15 mouse cellular contexts compared by ENCODE assay signal in genomic region chr1:29509615-29510131, GRCm38 (mm10).
"Had no signal": no experiment of that assay in that cellular context is flagged by ENCODE, and none has a peak within 500 bp of the region (broad histone marks: within the 10 kb centered on the region; RNA-seq: fewer than 3 reads in every experiment).

No protein-coding gene starts in this region.

- H3K27ac ChIP-seq: kidney, embryonic 15.5 days; limb, embryonic 10.5 days; liver, embryonic 15.5 days; macrophage; neural tube, embryonic 12.5 days; stomach, embryonic 15.5 days had no signal

- H3K27me3 ChIP-seq: kidney, embryonic 15.5 days; liver, embryonic 15.5 days; megakaryocyte, embryonic 14.5 days; neural tube, embryonic 12.5 days; stomach, embryonic 15.5 days had no signal

- H3K4me2 ChIP-seq: kidney, embryonic 15.5 days; liver, embryonic 11.5 days; liver, embryonic 15.5 days; neural tube, embryonic 12.5 days; stomach, embryonic 15.5 days had no signal

- DNase-seq: kidney, adult 2 months; kidney, postnatal 14 days; lung, adult 2 months; lung, postnatal 10 days; right cerebral cortex, postnatal 14 days; thymus, adult 2 months; thymus, postnatal 36 days had no signal

- H3K36me3 ChIP-seq: kidney, embryonic 15.5 days; limb, embryonic 10.5 days; liver, embryonic 15.5 days; neural tube, embryonic 12.5 days; stomach, embryonic 15.5 days had no signal

- H3K9ac ChIP-seq: kidney, embryonic 15.5 days; liver, embryonic 15.5 days; neural tube, embryonic 12.5 days; stomach, embryonic 15.5 days had no signal

- H3K4me3 ChIP-seq: kidney, embryonic 15.5 days; limb, embryonic 10.5 days; liver, embryonic 15.5 days; megakaryocyte, embryonic 14.5 days; neural tube, embryonic 12.5 days; stomach, embryonic 15.5 days had no signal

- H3K9me3 ChIP-seq: kidney, embryonic 15.5 days; limb, embryonic 10.5 days; liver, embryonic 15.5 days; neural tube, embryonic 12.5 days; stomach, embryonic 15.5 days had no signal

- H3K4me1 ChIP-seq: kidney, embryonic 15.5 days; limb, embryonic 10.5 days; liver, embryonic 15.5 days; megakaryocyte, embryonic 14.5 days; neural tube, embryonic 12.5 days; stomach, embryonic 15.5 days had no signal
